Mouse (Mus musculus) forebrain, embryonic 16.5 days (tissue): Measurements from ENCODE around the gene B4galnt1. TPM values are rescaled to one million over a fixed set of nuclear protein-coding genes. Genes with fewer than 3 reads are reported as not detected.
"Not testable (repeated sequence)": the region's sequence is repeated elsewhere in the genome, so short reads cannot be mapped to it uniquely, and the experiment has no call there.

Experiments
- ATAC-seq: fragments of 200-750 bp; cut with Nextera tagmentation; 2 replicates; pipeline ENCODE4 v1.8.0; 2017; ENCODE audit warnings: mild to moderate bottlenecking, moderate library complexity
- H3K27ac ChIP-seq: fragments of 300-500 bp; sonication (generic); 2 replicates; pipeline ENCODE4 v1.5.1; 2014; ENCODE audit warnings: low read length, control low read depth
- H3K27me3 ChIP-seq: fragments of 300-500 bp; sonication (generic); replicated peaks from 2 replicates; pipeline ENCODE4 v1.6.1; 2014; ENCODE audit warnings: low read length; ENCODE audit not compliant: control insufficient read depth, insufficient read depth
- H3K36me3 ChIP-seq: fragments of 300-500 bp; sonication (generic); 2 replicates; pipeline ENCODE4 v1.6.1; 2014; ENCODE audit not compliant: control insufficient read depth, insufficient read depth
- H3K4me1 ChIP-seq: fragments of 300-500 bp; sonication (generic); replicated peaks from 2 replicates; pipeline ENCODE4 v1.6.1; 2014; ENCODE audit warnings: low read length; ENCODE audit not compliant: control insufficient read depth, insufficient read depth
- H3K4me2 ChIP-seq: fragments of 300-500 bp; sonication (generic); 2 replicates; pipeline ENCODE4 v1.6.1; 2014; ENCODE audit warnings: mild to moderate bottlenecking, low read length, control low read depth
- H3K4me3 ChIP-seq: fragments of 300-500 bp; sonication (generic); replicated peaks from 2 replicates; pipeline ENCODE4 v1.5.1; 2014; ENCODE audit warnings: mild to moderate bottlenecking, low read length, control low read depth
- H3K9ac ChIP-seq: fragments of 300-500 bp; sonication (generic); replicated peaks from 2 replicates; pipeline ENCODE4 v1.6.1; 2014; ENCODE audit warnings: low read depth, low read length, control low read depth
- H3K9me3 ChIP-seq: fragments of 300-500 bp; sonication (generic); 2 replicates; pipeline ENCODE4 v1.6.1; 2016; ENCODE audit warnings: low read length; ENCODE audit not compliant: control insufficient read depth
- WGBS: fragments of 180-500 bp; shearing (Covaris S2); extraction: QIAGEN DNeasy Blood & Tissue Kit; methylation state at CpG from one replicate; pipeline ENCODE4 v1.1.7; 2014; 5-methylcytosine and 5-hydroxymethylcytosine counted together
- polyA plus RNA-seq: library from polyadenylated mRNA; unstranded; fragments of >200 nt; fragmentation: Nextera tagmentation; extraction: Ambion mirVana; gene quantifications from 2 replicates; pipeline ENCODE4 v1.2.1, GENCODE M21; 2015

Gene B4galnt1
- polyA plus RNA-seq, 1 experiment from 2014 or later = 45.8 TPM

DNA sequence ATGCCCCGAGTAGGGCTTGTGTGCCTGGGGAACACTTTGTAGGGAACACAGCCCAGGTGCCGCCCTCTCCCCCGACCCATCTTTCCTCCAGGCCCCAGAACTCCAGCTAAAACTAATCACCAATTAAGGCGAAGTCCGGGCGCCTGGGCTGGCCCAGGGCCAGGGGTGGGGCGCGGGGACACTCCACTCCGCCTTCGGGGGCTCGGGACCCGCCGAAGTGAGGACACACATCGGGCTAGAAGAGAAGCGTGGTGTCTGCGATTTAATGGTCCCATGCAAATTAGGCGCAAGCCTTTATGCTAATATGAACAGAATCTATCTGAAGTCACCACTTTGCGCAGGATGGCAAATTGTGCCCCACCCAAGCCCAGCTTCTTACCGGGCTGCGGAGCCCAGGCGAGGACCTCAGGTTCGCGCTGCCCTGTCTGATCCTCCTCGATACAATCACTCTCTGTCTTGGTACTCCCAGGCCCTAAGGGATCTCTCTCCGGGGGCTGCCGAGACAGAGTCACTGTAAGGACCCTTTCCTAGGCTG lies 24.2 kb downstream of the B4galnt1 start:
- Histone ChIP-seq H3K9ac (peak overlapping the region; percentile 93), H3K4me2 (peak overlapping the region; percentile 92), H3K27ac (peak overlapping the region; percentile 88), H3K9me3 (no peaks in the 10 kb centered on the region), H3K36me3 (peaks cover 4% of the 10 kb centered on the region; the same call in 1 of the 2 replicates), H3K27me3 (no peaks in the 10 kb centered on the region), H3K4me1 (peaks cover 28% of the 10 kb centered on the region), H3K4me3 (peak overlapping the region; percentile 82)
- ATAC-seq = peak; percentile 30
- under 1% methylated on average over 26 of the region's 26 CpGs for WGBS

DNA sequence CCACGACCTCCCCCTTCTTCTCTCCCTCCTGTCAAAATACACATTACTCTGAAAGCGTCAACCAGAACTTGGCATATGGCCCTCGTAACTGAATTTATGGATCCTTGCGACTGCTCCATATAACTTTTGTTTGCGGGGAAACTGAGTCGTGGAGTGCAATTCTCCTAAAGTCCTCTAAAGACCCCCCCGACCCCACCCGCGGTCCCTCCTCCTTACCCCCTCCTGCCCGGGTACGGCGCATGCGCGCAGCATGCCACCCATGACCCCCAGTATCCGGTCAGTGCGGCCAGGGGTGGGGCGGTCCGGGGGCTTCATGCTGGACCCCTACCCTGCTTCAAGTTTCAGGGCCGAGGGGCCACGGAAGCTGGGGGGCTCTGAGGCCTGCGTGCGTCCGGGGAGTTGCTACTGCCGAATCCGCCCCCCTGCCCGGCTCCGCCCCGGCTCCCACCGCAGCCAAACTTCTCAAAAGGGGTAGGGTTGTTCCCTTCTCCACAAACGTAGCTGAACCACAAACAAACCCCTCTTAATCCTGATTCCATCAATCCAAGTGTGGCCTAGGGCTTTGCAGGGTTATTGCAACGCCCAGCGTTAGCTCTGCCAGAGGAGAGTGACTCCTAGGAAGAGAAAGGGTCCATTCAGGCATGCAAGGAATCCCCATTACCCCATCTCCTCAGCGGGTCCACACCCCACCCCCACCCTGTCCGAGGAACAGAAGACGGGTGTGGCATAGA lies 24.8 kb downstream of the B4galnt1 start, which contains the start of gene Arhgef25:
Gene Arhgef25 (minus strand): TSS at position 433 of the 731 bp plus-strand sequence.
- H3K36me3 ChIP-seq = peaks cover 4% of the 10 kb centered on the region; the same call in 1 of the 2 replicates
- H3K4me1 ChIP-seq = peaks cover 33% of the 10 kb centered on the region
- H3K4me3 ChIP-seq = peak within 1 kb of the TSS; percentile 82
- WGBS = 3% methylated on average over 35 of the region's 35 CpGs
- H3K27me3 ChIP-seq = no peaks in the 10 kb centered on the region
- no peak for ATAC-seq
- no peaks in the 10 kb centered on the region for H3K9me3 ChIP-seq
- peak within 1 kb of the TSS; percentile 92 for H3K4me2 ChIP-seq
- peak within 1 kb of the TSS; percentile 93 for H3K9ac ChIP-seq
- H3K27ac ChIP-seq = peak within 1 kb of the TSS; percentile 88

DNA sequence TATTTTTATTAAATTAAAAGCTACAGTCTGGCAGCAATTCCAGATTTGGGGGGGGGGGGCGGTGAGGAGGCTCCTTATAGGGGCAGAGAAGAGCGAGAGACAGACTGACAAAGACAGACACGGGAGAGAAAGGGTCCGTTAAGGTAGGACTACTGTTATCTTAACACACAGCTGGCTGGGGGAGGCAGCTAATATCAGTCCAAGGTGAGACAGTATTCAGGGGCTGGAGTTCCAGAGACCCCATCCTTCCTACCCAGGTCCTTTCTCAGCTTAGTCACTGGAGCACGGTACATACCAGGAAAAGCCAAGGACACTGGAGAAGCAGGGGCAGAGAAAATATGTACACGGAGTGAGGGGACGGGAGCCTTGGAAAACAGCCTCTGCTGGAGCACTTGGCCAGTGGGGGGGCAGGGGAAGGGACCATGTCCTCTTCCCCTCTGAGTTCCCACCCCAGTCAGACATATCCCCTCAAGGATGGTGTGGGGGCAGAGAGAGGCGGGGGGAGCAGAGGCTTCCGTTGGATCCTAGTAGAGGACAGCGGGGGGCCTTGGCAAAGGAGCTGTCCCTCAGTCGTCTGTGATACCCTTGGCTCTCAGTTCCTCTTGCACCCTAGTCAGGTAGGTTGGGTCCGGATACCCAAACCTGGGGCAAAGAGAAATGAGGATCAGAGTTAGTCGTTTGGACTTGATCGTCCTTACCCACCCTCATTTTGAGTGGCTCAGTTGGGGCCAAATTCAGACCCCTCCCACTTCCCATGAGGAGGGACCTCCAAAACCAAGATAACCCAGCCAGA lies 25.6 kb downstream of the B4galnt1 start:
- Histone ChIP-seq H3K27ac (no peak overlapping the region), H3K4me3 (no peak overlapping the region), H3K9me3 (no peaks in the 10 kb centered on the region), H3K36me3 (peaks cover 4% of the 10 kb centered on the region; the same call in 1 of the 2 replicates), H3K27me3 (no peaks in the 10 kb centered on the region), H3K4me1 (peaks cover 35% of the 10 kb centered on the region), H3K9ac (no peak overlapping the region), H3K4me2 (no peak overlapping the region; the same call in 1 of the 2 replicates)
- 35% methylated on average over 13 of the region's 14 CpGs for WGBS
- ATAC-seq = no peak

DNA sequence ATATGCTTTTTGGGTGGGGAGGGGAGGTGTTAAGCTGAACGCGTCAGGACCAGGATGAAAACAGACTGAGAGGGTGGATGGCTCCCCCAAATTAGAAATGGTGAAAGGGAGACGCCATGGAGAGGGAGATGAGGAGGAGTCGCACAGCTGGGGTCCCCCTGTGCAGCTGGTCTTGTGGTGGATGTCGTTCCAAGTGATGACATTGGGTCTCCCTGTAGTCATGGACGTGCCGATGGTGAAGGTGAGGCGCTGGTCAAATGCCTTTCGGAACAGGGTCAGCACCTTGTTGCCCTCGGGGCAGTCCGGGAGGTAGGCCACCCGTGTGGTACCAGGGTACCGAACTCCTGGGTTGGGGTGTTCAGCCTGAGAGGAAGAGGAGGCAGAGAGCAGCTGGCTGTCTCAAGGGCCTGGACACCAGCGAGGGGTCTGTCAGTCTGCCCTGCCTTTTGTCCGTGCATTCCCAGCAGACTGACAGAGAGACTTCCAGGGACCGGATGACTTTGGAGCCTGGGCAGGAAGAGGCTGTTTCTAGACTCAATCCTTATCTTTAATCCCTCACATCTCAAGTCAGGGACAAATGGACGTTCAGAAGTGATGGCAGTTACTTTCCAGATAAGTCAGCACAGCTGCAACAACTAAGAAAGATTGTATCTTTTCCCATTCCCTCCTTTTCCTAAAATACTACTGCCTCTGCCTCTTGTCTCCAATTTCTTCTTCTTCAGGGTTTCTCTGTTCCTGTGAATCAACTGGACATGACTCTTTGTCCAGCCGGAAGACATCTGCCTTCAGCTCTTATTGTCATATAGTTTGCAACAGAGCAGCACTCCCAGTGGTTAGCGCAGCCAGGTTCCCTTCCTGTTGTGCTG lies 26.4 kb downstream of the B4galnt1 start:
- H3K36me3 ChIP-seq = peaks cover 3% of the 10 kb centered on the region; the same call in 1 of the 2 replicates
- no peaks in the 10 kb centered on the region for H3K27me3 ChIP-seq
- no peak overlapping the region for H3K27ac ChIP-seq
- no peaks in the 10 kb centered on the region for H3K9me3 ChIP-seq
- WGBS = 77% methylated on average over 19 of the region's 19 CpGs
- no peak overlapping the region for H3K4me3 ChIP-seq
- peaks cover 40% of the 10 kb centered on the region for H3K4me1 ChIP-seq
- H3K9ac ChIP-seq = no peak overlapping the region
- no peak for ATAC-seq
- no peak overlapping the region for H3K4me2 ChIP-seq

DNA sequence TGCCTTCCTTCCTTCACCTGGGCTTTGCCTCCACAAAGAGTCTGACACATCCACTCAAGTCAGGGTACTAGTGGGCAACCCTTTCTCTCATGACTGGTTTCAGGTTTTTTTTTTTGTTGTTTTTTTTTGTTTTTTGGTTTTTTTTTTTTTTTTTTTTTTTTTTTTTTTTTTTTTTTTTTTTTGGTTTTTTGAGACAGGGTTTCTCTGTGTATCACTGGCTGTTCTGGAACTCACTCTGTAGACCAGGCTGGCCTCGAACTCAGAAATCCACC lies 27.0 kb downstream of the B4galnt1 start:
- ATAC-seq, H3K27ac ChIP-seq, H3K4me2 ChIP-seq, H3K36me3 ChIP-seq, H3K27me3 ChIP-seq, H3K9ac ChIP-seq, H3K9me3 ChIP-seq, H3K4me3 ChIP-seq: not testable (repeated sequence)
- 73% methylated on average over 1 of the region's 1 CpGs for WGBS
- peaks cover 43% of the 10 kb centered on the region for H3K4me1 ChIP-seq

DNA sequence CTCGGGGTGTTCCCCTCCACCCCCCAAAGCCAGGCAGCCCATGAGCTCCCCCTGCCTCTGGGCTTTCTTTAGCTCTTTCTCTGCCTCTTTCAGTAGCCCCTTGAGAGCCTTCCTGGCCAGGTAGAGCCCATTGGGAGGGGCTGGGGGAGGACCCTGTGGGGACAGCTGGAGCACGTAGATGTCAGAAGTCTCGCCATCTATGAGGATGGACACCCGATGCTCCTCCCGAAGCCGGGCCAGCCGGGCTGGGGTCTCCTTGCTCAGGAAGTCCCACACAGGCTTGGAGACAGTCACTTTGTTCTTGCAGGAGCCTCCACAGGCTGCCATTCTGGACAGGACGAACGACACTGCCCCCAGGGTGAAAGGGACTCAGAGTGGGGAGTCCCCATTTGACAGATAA lies 28.0 kb downstream of the B4galnt1 start:
- Histone ChIP-seq H3K4me1 (peaks cover 36% of the 10 kb centered on the region), H3K27ac (no peak overlapping the region), H3K36me3 (peaks cover 2% of the 10 kb centered on the region; the same call in 1 of the 2 replicates), H3K4me3 (no peak overlapping the region), H3K4me2 (no peak overlapping the region), H3K9me3 (no peaks in the 10 kb centered on the region), H3K27me3 (no peaks in the 10 kb centered on the region), H3K9ac (no peak overlapping the region)
- no peak for ATAC-seq
- 89% methylated on average over 8 of the region's 9 CpGs for WGBS

DNA sequence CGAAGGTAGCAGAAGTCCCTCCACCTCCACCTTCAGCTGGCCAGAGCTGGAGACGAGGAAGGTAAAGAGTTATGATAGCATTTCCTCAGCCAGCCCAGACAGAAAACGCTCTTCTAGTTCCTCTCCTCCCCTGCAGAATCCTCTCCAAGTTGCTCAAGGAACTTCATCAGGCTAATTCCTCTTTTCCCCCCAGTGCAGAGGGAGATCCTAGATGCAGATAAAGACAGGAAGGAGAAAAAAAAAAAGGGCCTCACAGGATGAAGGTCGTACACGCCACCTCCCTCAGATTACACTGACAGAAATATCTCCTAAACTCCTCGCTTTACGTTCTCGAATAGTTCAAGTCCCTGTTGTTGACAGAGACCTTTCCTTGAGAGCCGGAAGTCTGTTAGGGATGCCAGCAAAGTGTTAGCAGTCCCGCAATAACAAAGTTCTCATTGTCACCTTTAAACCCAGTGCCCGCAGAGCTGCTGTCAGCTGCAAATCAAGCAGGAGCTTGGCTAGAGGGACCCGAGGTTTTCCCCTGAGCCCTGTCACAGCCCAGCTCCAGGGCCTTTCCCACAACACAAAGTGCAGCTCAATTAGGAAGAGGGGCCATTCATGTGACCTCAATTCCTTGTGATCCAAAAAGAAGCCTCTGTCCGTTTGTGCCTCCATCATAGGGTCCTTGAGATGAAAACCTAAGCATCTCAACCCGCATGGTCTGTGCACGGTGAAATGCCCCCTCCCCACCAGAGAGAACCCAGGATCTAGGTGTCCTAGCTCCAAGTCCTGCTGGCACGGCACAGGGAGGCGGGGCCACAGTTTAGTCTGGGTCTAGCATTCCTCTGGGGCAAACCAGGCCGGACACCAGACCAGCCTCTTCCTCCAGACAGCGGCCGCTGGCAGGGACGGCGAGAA lies 29.7 kb downstream of the B4galnt1 start:
- Histone ChIP-seq H3K4me2 (peak overlapping the region; percentile 92), H3K9me3 (no peaks in the 10 kb centered on the region), H3K27me3 (no peaks in the 10 kb centered on the region), H3K4me1 (peaks cover 23% of the 10 kb centered on the region), H3K9ac (peak overlapping the region; percentile 98), H3K36me3 (peaks cover 4% of the 10 kb centered on the region; the same call in 1 of the 2 replicates), H3K27ac (peak overlapping the region; percentile 87), H3K4me3 (peak overlapping the region; percentile 83)
- ATAC-seq = peak; percentile 16
- 19% methylated on average over 22 of the region's 22 CpGs for WGBS
